Mouse (Mus musculus) thymus, adult 2 months (tissue): ENCODE data around the gene Ttll5. TPM values are rescaled to one million over a fixed set of nuclear protein-coding genes. Genes with fewer than 3 reads are reported as not detected.

Source experiments
- DNase-seq: peaks from one replicate; pipeline ENCODE4 v3.0.0; 2021
- H3K27ac ChIP-seq: fragments of 200-500 bp; 2 replicates; pipeline ENCODE4 v1.5.1; 2012; ENCODE audit warnings: low read length, control low read depth; ENCODE audit not compliant: control insufficient read depth, insufficient read depth
- H3K27me3 ChIP-seq: fragments of 200-500 bp; 2 replicates; pipeline ENCODE4 v1.6.1; 2012; ENCODE audit warnings: mild to moderate bottlenecking, low read length, moderate library complexity, mixed read lengths; ENCODE audit not compliant: control insufficient read depth, insufficient read depth
- H3K36me3 ChIP-seq: fragments of 200-500 bp; 2 replicates; pipeline ENCODE4 v1.6.1; 2012; ENCODE audit warnings: mild to moderate bottlenecking, low read length, moderate library complexity; ENCODE audit not compliant: control insufficient read depth, insufficient read depth
- H3K4me1 ChIP-seq: fragments of 200-500 bp; replicated peaks from 2 replicates; pipeline ENCODE4 v1.6.1; 2012; ENCODE audit warnings: low read length; ENCODE audit not compliant: control insufficient read depth, insufficient read depth
- H3K4me3 ChIP-seq: fragments of 200-500 bp; 2 replicates; pipeline ENCODE4 v1.5.1; 2012; ENCODE audit warnings: mild to moderate bottlenecking, low read length, control low read depth, moderate library complexity; ENCODE audit not compliant: control insufficient read depth, insufficient read depth
- CTCF ChIP-seq: fragments of 200-500 bp; IDR thresholded peaks from 2 replicates; pipeline ENCODE4 v1.5.1; 2012; ENCODE audit warnings: mild to moderate bottlenecking, control low read depth, low read length, moderate library complexity, borderline replicate concordance; ENCODE audit not compliant: control insufficient read depth, poor library complexity, insufficient read depth; ENCODE audit errors: extremely low read depth
- POLR2A ChIP-seq: fragments of 200-500 bp; IDR thresholded peaks from 2 replicates; pipeline ENCODE4 v1.6.1; 2012; ENCODE audit warnings: mild to moderate bottlenecking, low read length, control low read depth, moderate library complexity; ENCODE audit not compliant: control insufficient read depth, poor library complexity, insufficient read depth; ENCODE audit errors: extremely low read depth
- WGBS: fragments of 180-500 bp; shearing (Covaris S2); methylation state at CpG from one replicate; pipeline ENCODE4 v1.1.7; 2018; 5-methylcytosine and 5-hydroxymethylcytosine counted together
- polyA plus RNA-seq: library from polyadenylated mRNA; depleted of rRNA; stranded (reverse); fragments of >200 nt; gene quantifications from 2 replicates; pipeline ENCODE4 v1.2.3, GENCODE M21; 2012

Gene Ttll5
- polyA plus RNA-seq, 1 experiment: 20.2 TPM

DNA sequence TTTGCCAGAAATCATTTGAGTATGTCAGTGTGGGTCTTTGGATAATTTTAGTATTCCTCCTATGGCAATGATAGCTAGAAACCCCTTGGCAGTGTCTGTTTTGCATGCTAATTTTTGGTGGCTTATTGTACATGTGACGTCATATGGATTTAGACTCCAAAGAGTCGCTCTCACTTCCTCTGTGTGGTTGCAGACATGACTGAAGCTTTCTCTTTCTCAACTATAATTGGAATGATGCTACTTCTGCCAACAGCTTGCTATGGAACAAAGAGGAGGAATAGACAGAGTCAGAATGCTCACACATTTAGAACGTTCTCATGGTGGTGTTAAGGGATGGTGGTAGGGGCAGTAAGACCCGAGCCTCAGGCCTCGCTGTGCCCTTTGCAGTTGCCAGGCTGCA is 155.5 kb downstream of the Ttll5 start:
- Histone ChIP-seq H3K4me3 (no peak overlapping the region), H3K27me3 (no peaks in the 10 kb centered on the region), H3K4me1 (no peaks in the 10 kb centered on the region), H3K36me3 (no peaks in the 10 kb centered on the region), H3K27ac (no peak overlapping the region)
- TF ChIP-seq POLR2A (no peak), CTCF (no peak)
- WGBS: 68% methylated on average over 5 of the region's 5 CpGs
- DNase-seq: no peak

DNA sequence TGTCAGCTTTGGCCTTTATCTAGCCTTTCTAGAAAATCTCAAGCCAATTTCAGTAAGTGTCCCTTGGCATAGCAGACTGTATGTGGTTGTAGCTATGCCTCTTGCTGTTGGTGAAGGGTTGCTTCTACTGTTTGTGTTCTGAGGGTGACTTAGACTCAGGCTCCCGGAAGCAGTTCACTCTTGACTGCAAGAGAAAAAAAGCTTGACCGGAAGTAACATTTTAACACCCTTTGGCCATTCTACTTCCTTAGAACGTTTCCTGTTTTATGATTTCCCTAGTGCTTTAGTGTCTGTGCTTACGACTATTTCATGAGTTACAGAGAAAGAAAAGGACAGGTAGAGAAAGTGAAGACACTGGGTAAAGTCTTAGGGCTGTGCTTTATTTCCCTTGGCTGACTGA is 161.1 kb downstream of the Ttll5 start:
- Histone ChIP-seq H3K4me3 (no peak overlapping the region), H3K27ac (no peak overlapping the region), H3K27me3 (no peaks in the 10 kb centered on the region), H3K36me3 (no peaks in the 10 kb centered on the region), H3K4me1 (no peaks in the 10 kb centered on the region)
- 78% methylated on average over 4 of the region's 4 CpGs for WGBS
- DNase-seq: no peak
- no peak for TF ChIP-seq POLR2A
- TF ChIP-seq CTCF: no peak

DNA sequence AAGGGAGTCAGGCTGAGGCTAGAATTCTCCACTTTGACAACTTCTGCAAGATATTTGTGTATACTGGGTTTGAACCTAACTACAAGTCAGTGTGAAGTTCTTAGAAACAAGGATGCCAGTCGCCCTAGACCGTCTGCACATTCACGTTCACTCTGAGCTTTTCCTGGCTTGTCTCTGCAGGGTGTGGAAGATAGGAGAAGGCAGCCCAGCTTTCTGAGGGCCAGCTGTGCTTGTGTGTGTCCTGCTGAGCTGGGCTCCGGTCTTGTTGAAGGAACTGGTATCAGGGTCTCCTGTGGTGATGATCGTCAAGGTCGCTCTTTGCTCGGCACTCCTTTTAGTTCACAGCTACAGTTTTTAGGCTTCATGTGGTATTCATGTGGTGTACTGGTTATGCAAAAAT is 161.6 kb downstream of the Ttll5 start:
- WGBS: 82% methylated on average over 7 of the region's 7 CpGs

DNA sequence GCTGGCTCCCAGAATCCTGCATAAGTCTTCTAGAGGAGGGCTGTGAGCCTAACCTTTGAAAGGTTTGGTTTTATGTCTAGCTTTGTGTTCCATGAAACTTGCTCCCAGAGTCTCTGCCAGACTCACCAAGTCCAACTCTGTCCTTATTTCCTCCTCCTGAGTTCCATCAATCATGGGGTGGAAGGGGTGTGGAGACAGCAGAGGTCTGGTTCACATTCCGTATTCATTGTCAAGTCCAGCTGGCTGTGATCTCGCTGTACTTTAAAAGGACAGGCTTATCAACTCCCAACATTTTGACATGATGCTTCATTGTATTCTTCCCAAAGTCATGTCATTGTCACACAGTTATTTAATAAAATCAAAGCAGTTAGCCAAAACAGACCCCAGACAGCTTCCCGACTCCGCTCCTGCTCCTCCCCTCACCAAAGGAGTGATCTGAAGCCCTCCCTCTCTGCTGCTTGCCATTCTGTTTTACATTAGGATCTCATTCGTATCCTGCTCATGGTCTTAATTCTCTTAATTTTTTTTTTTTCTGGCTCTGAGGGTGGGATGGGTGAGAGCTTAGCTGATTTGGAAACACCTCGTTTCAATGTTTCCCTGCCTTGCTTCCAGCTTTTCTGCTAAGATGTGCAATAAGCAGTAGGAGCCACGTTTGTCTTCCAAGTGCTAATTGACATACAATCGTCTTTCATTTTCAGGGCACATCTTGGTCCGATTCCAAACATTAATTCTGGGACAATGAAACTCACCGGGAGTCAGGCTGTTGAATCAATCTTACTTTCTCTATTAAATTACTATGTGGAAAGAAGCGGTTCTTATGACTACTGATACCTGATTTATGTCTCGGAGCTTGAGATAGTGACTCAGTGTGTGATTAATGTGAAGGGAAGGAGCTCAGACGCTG is 162.3 kb downstream of the Ttll5 start:
- no peaks in the 10 kb centered on the region for H3K4me1 ChIP-seq
- H3K27ac ChIP-seq: no peak overlapping the region
- 93% methylated on average over 13 of the region's 13 CpGs for WGBS
- no peak for DNase-seq
- TF ChIP-seq CTCF (no peak), POLR2A (no peak)
- no peaks in the 10 kb centered on the region for H3K27me3 ChIP-seq
- H3K4me3 ChIP-seq: no peak overlapping the region
- H3K36me3 ChIP-seq: no peaks in the 10 kb centered on the region

More for the DNA sequence above, 161.6 kb downstream of the Ttll5 start:
- H3K4me1 ChIP-seq: no peaks in the 10 kb centered on the region
- no peak for DNase-seq
- H3K36me3 ChIP-seq: no peaks in the 10 kb centered on the region
- no peak overlapping the region for H3K27ac ChIP-seq
- H3K4me3 ChIP-seq: no peak overlapping the region
- H3K27me3 ChIP-seq: no peaks in the 10 kb centered on the region
- TF ChIP-seq POLR2A: no peak
- TF ChIP-seq CTCF: no peak

DNA sequence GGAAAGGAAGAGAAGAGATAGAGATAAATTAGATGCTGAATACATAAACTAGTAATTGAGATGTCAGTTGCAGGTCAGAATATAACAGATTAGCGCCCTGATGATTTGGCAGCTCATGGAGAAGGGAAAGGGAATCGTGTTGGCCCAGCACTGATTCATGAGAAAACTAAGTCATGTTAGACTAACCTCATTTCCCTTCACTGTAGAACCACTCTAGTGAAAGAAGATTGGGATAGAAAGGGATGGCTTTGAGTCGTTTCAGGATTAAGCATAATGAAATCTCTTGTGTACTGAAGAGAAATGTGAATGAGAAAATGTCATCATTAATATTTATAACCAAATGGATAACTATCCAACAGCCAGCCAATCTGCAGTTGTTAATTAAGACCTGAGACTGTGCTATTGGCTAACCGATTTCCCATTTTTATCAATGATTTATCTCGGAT is 163.0 kb downstream of the Ttll5 start:
- DNase-seq: no peak
- no peak overlapping the region for H3K27ac ChIP-seq
- H3K27me3 ChIP-seq: no peaks in the 10 kb centered on the region
- H3K36me3 ChIP-seq: no peaks in the 10 kb centered on the region
- no peak overlapping the region for H3K4me3 ChIP-seq
- no peak for TF ChIP-seq CTCF
- no peak for TF ChIP-seq POLR2A
- no peaks in the 10 kb centered on the region for H3K4me1 ChIP-seq
- 95% methylated on average over 5 of the region's 5 CpGs for WGBS

DNA sequence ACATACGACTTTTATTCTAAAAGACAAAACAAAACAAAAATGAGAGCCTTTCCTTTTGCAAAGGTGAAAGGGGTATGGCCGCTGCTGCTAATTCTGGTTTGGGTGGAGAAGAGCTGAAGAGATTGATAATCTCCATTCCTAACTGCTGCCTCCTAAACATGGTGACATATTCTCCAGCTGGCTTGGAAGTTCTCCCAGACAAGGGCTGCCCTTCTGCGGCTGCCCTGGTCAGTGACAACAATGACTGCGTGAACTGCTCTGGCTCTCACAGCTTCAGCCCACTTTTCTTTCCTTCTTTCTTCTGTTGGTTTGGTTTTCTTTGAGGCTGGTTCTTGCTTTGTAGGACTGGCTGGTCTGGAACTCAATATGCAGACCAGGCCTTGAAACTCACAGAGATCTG is 163.7 kb downstream of the Ttll5 start:
- TF ChIP-seq CTCF (no peak), POLR2A (no peak)
- DNase-seq: no peak
- Histone ChIP-seq H3K36me3 (no peaks in the 10 kb centered on the region), H3K4me1 (no peaks in the 10 kb centered on the region), H3K4me3 (no peak overlapping the region), H3K27ac (no peak overlapping the region), H3K27me3 (no peaks in the 10 kb centered on the region)
- WGBS: 98% methylated on average over 4 of the region's 4 CpGs

DNA sequence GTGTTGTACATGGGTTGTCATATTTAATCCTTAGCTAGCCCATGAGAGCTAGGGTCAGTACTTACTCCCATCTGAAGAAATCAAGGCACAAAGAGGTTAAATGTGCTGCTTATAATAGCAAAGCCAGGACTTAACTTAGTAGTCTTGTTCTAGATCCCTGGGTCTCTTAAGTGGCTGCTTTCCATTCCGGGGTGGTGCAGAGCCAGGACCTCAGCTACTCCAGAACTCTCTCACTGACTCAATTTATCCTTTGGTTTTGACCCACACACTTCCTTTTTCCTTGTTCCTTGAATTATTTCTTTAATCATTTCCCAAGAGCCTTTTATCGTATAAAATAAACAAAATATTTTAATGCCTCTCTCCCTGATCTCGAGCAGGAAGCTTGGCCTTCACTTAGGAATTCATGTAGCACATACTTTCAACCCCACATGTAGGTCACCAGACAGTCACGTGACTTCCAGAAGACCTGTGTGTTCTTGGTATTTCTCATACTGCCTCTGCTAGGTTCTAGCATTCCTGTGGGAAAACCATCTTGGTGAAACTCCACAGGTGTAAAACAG is 164.4 kb downstream of the Ttll5 start:
- WGBS: 98% methylated on average over 4 of the region's 4 CpGs
- no peak for TF ChIP-seq CTCF
- no peak for TF ChIP-seq POLR2A
- DNase-seq: no peak
- no peaks in the 10 kb centered on the region for H3K27me3 ChIP-seq
- H3K4me3 ChIP-seq: no peak overlapping the region
- H3K4me1 ChIP-seq: no peaks in the 10 kb centered on the region
- no peaks in the 10 kb centered on the region for H3K36me3 ChIP-seq
- H3K27ac ChIP-seq: no peak overlapping the region
